Mouse (Mus musculus): ENCODE measurements at regions not wholly inside any gene's neighbourhood (a gene's known extent, or its start where the extent isn't known, plus 50 kb on each side); places are given as distances from the start of the nearest gene placed in this dataset.
"Not testable (repeated sequence)": the region's sequence is repeated elsewhere in the genome, so short reads cannot be mapped to it uniquely, and the experiment has no call there.

- no peak for DNase-seq
Observed at GRCm38 (mm10) chr14:9492228-9492627, 826.2 kb upstream of the 4930452B06Rik start.

- DNase-seq = no peak
Observed at GRCm38 (mm10) chr14:9488585-9488984, 822.5 kb upstream of the 4930452B06Rik start.

- no peak for DNase-seq
Observed at GRCm38 (mm10) chr14:9478981-9479380, 812.9 kb upstream of the 4930452B06Rik start.

GRCm38 (mm10) chr14:9475169-9475568 lies 809.1 kb upstream of the 4930452B06Rik start:
- DNase-seq = peak; percentile 14

- no peak for DNase-seq
Observed at GRCm38 (mm10) chr14:9469686-9470085, 803.6 kb upstream of the 4930452B06Rik start.

GRCm38 (mm10) chr14:9468654-9469053 lies 802.6 kb upstream of the 4930452B06Rik start:
- DNase-seq = no peak

GRCm38 (mm10) chr14:9467690-9468458 lies 801.8 kb upstream of the 4930452B06Rik start:
- DNase-seq = no peak

GRCm38 (mm10) chr14:9460006-9460405 lies 794.0 kb upstream of the 4930452B06Rik start:
- DNase-seq = peak; percentile 14

GRCm38 (mm10) chr14:9458856-9459255 lies 792.8 kb upstream of the 4930452B06Rik start:
- no peak for DNase-seq

GRCm38 (mm10) chr14:9457801-9458495 lies 791.9 kb upstream of the 4930452B06Rik start:
- no peak for DNase-seq

- no peak for DNase-seq
Observed at GRCm38 (mm10) chr14:9455986-9456385, 789.9 kb upstream of the 4930452B06Rik start.

- peak; percentile 75 for DNase-seq
Observed at GRCm38 (mm10) chr14:9449942-9450341, 783.9 kb upstream of the 4930452B06Rik start.

- no peak for DNase-seq
Observed at GRCm38 (mm10) chr14:9437896-9438295, 771.9 kb upstream of the 4930452B06Rik start.

GRCm38 (mm10) chr14:9435136-9435535 lies 769.1 kb upstream of the 4930452B06Rik start:
- no peak for DNase-seq

- DNase-seq = no peak
Observed at GRCm38 (mm10) chr14:9433081-9433590, 767.1 kb upstream of the 4930452B06Rik start.

- no peak for DNase-seq
Observed at GRCm38 (mm10) chr14:9431798-9432197, 765.8 kb upstream of the 4930452B06Rik start.

- DNase-seq = no peak
Observed at GRCm38 (mm10) chr14:9411822-9412403, 745.9 kb upstream of the 4930452B06Rik start.

- no peak for DNase-seq
Observed at GRCm38 (mm10) chr14:9403688-9404087, 737.6 kb upstream of the 4930452B06Rik start.

GRCm38 (mm10) chr14:9400861-9401260 lies 734.8 kb upstream of the 4930452B06Rik start:
- no peak for DNase-seq

- DNase-seq = peak; percentile 72
Observed at GRCm38 (mm10) chr14:9393271-9393771, 727.3 kb upstream of the 4930452B06Rik start.

- not testable (repeated sequence) for DNase-seq
Observed at GRCm38 (mm10) chr14:9389878-9390536, 724.0 kb upstream of the 4930452B06Rik start.

GRCm38 (mm10) chr14:9389180-9389579 lies 723.1 kb upstream of the 4930452B06Rik start:
- DNase-seq = no peak

All from gastrocnemius, postnatal 10 days (tissue).